Mouse (Mus musculus) urinary bladder, postnatal 14 days (tissue): Measurements from ENCODE around the gene Ppwd1.
A peak's percentile ranks its signal among the peaks of the same experiment; 100 is the strongest.
"Not testable (repeated sequence)": the region's sequence is repeated elsewhere in the genome, so short reads cannot be mapped to it uniquely, and the experiment has no call there.

Experiments
- DNase-seq: peaks from one replicate; pipeline ENCODE4 v3.0.0; 2021; ENCODE audit warnings: low spot score

Gene Ppwd1

DNA sequence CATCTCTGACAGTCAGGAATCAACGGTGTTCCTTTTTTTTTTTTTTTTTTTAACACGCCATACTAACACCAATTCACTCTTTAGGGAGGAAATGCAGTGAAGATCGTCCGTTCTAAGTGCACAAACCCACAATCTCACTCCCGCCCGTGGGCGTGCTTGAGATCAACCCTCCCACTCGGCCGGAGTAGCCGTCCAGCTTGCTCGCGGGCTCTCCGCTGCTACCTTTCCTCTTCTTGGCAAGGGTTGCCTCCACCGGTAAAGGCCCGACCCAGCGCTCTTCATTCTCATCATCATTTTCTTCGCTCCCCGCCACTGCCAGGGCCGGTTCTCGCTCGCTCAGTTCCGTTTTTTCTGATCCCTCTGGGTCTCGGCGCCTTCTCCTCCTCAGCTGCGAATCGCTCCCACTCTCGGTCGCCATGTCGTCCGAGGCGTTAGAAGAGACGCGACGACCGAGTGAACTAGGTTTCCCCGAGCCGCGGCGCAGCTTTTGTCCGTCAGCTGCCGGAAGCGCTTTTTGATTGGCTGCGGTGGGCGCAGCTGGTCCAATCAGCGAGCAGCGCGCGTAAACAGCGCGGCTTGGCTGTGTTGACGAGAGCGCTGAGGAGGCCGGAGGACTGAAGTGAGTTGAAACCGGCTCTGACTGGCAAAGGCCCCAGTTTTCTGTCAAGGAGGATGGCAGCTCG lies at the start of gene Ppwd1, which contains the start of gene Cenpk:
Gene Ppwd1, minus strand, starts transcription at position 460 of the 683 bp plus-strand sequence.
Gene Cenpk, plus strand, starts transcription at position 228 of the 683 bp plus-strand sequence.
- peak; percentile 95 for DNase-seq

DNA sequence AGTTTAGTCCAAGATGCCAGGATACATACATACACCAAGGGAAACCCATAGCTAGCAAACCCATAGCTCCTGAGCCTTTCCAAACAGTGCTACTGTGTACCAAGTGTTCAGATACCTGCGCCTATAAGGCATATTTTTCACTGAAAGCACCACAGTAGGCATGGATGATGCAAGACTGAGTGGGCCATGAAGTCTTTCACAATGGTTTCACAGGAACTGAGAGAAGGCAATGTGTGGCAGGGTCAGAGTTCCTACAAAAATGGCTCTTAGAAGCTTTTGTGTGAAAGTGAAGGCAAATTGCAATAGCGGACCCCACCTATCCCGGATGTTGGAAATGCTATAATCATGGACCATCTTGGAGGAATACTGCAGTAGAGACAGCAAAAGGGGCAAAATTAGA lies 30.4 kb upstream of the Ppwd1 start:
- DNase-seq, result no peak

DNA sequence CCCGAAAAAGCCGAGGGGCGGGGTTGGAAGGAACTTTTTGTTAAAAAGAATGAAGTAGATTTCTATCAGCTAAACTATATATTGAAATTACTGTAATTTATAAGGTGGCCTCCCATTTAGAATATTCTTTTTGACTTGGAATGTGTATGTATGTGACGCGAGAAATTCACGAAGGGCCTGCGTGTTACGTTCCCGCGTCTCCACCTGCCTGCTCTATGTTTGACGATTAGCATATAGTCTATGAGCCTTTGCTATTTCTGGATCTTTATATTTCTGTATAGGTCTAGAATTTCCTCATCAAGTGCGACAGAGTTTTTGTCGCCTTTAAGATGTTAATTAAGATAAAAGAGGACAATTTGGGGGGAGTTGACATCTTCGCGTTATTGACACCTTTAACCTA lies 538 bp upstream of the Ppwd1 start:
- DNase-seq, result no peak

DNA sequence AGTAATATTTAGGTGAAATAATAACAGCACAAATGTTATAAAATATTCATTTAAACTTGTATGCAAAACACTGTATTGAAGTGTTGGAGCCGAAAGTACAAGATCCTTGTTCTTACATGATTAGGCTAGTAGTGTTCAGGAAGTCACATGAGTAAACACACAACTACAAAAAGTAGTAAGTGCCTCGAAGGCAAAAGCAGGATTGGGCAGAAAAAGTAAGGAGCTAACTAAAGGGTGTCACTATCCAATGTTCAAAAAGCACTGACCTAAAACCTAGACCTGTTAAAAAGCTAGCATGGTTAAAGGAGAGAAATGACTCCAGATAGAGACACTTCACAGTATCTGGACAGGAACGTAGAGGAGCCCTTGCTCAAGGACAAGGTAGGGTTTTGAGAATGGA lies 1.2 kb downstream of the Ppwd1 start:
- no peak for DNase-seq

DNA sequence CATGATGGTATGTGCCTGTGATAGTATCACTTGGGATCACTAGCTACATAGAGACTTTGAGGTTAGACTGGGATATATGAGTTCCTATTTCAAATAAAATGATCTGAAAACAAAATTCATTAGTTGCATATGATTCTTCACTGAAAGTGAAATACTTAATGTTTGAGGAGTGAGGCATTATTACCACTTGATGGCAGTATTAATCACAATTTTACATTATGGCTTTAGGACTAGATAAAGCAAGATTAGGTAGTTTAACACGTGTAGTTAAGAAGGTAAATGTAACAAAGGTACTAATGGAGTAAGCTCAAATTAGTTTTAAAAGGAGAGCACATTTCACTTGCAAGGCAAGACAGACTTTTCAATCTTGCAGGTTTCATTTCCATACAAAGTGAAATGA lies 24.3 kb downstream of the Ppwd1 start:
- DNase-seq, result no peak

DNA sequence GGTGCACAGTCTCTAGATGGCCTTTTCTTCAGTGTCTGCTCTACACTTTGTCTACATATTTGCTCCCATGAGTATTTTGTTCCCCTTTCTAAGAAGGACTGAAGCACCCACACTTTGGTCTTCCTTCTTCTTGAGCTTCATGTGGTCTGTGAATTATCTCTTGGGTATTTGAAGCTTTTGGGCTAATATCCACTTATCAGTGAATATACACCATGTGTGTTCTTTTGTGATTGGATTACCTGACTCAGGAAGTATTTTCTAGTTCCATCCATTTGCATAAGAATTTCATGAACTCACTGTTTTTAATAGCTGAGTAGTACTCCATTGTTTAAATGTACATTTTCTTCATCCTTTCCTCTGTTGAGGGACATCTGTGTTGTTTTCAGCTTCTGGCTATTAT lies 32.8 kb downstream of the Ppwd1 start:
- not testable (repeated sequence) for DNase-seq

DNA sequence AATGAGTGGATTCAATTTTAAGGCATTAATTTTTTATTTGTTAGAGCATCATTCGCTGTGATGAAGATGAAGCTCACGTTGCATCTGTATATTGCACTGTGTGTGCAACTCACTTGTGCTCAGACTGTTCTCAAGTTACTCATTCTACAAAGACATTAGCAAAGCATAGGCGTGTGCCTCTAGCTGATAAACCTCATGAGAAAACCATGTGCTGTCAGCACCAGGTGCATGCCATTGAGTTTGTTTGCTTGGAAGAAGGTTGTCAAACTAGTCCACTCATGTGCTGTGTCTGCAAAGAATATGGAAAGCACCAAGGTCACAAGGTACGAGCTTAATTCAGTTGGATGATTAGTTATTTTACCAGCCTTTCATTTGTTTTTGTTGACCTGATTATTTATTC lies 41.3 kb downstream of the Ppwd1 start:
- no peak for DNase-seq

DNA sequence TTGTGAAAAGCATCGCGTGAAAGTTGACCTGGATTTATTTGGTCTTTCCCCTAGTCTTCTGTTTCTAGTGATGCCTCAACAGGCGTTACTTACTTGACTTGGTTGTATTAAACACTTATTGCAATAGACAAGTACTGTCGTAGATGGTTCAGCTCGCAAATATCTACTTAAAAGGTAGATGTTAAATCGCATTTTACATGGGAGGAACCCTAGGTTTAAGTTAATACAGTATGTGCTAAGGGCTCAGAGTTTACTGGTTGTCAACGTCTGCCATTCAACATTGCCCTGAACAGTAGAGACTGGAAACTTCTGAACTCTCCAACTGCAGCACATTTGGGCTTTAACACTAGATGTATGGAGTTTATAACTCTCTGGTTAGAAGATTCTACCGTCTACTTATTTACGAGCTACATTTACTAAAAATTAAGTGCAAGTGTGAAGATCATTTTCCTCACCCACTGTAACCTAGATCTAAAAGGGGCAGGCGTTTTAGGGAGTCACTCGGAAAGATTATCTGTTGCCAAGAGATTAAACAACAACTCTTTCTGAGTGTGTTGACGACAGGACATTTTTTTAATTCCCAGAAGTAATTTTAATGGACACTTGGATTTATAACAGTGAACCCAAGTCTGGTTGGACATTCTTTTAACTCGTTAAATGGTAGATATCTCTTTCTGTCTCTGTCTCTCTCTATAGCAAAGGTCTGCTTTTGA lies 49.3 kb downstream of the Ppwd1 start:
- no peak for DNase-seq

DNA sequence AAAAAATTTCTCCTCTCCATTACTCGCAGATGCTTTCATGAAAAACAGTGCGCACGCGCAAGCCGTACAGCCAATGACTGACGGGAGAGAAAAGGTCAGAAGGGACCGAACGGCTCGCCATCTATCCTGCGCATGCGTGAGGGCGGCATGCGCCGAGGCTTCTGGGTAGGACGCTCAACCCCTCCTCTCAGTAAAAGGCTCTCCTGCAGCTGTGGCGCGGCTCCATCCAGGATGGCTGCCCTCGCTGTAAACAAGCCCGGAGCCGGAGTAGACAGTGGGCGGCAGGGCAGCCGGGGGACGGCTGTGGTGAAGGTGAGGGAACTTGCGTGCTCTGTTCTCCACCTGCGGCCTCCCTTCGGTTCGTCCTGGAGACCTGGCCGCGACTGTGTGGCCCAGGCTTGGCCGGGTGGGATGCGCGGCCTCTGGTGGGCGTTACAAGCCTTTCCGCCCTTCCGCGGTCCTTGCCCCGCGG lies 50.0 kb downstream of the Ppwd1 start, which contains the start of gene Trim23:
Gene Trim23, plus strand, starts transcription at position 148 of the 472 bp plus-strand sequence.
- peak; percentile 98 for DNase-seq

DNA sequence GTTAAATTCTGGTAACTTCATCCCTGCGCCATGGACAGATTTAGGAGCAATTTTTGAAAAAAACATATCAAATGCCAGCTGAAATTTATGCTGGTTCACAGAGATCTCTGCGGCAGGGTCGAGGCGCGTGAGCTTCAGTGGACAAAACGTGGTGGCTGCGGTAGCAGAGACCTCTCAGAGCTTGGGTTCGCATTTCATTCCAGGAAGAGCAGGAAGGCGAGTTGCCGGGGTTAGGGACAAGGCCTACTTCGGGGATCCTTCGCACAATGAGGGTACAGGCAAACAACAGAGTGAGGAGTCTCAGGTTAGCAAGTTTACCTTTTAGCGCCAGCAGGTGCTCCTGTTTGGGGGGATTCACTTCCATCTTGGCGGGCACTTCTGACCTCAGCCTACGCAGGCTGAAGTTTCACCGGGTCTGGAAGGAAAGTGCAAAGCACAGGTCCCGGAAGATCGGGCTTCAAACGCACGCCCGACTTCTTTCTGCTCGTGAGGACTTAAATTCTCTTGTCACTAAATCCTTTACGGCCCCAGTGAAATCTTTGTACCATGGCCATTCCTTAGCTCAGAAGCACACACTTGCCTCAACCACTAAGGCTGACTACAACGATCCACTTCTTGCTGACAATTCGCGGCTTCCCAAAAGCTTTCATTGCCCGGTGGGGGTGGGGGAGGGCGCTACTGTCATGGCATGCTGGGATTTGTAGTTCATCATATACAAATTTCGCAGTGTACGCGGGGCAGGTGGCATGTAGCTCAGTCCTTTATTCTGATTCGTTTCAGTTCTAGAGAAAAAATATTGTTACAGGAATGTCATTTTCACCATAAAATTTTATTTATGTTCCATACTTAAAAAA lies 50.6 kb downstream of the Ppwd1 start, which contains the start of gene Trappc13:
Gene Trappc13, minus strand, starts transcription at position 674 of the 854 bp plus-strand sequence.
- peak; percentile 31 for DNase-seq

DNA sequence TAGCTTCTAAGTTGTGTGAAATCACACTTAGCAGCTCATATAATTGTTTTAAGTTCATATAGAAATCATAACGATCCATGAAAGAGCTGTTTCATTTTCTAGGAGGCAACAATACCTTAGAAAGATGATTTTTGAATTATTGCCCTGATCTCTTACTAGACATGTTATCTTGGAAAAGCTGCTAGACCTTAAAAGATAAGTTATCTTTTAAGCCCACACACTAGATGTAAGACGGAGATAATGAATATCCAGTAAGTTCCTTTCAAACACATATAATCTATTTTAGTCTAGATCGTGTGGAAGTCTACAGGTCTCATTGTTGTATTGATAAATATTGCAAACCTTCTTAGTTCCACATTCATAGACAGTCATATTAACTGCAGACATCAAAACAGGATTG lies 51.8 kb downstream of the Ppwd1 start:
- DNase-seq, result no peak

DNA sequence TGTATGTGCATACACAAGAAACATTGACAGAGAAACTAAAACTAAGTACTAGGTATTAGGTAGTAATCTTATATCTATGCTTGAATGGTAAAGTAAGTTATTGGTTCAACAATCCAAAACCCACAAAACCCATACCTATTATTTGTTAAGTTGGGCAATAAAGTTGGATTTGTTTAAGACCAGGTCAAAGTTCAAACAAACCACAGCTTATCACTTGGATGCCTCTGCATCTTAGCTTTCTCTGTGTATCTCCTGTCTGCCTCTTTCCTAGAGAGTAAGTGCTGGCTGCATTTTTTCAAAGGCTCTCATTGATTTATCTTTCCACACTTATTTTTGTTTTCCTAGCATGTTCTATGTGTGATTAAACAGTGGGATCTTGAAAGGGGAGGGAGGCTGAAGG lies 56.1 kb downstream of the Ppwd1 start:
- DNase-seq, result no peak

DNA sequence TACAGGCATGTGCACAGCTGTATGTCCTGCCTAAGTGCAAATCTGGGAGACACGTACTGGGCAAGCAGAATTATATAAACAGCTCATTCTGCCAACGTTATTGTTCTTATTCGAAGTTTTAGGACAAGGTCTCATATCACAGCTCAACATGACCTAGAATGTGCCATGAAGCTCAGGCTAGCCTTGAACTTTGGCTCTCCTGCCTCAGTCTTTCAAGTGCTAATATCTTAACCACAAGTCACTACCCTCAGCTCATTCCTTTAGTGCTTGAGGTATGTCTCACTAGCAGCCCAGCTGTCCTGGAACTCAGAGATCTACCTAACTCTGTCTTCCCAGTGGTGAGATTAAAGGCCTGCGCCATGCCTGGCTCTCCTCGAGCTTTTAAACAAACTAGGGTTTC lies 56.9 kb downstream of the Ppwd1 start:
- no peak for DNase-seq

DNA sequence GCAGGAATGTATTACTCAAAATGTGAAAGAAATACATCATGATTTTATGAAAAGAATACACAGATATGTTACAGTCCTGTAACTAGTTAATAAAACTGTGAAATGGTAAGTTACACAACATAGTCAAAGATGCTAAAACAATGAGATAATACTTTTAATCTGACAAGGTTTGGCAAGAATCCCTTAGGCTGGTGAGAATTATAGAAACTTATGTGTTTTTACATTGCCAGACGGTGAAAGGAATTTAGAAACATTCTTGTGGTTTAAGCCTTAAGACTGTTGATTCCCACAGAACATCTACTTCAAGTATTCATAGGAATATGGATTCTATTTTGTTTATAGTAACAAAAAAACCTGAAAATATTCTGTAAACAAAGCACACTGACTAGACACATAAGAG lies 73.0 kb downstream of the Ppwd1 start:
- no peak for DNase-seq
